Mouse (Mus musculus): ENCODE measurements around the gene Myo1a. TPM values are rescaled to one million over a fixed set of nuclear protein-coding genes. Genes with fewer than 3 reads are reported as not detected.
"Not testable (repeated sequence)": the region's sequence is repeated elsewhere in the genome, so short reads cannot be mapped to it uniquely, and the experiment has no call there.

Myo1a gene
- total RNA-seq, 2 experiments from 2014 or later, result 1.0 to 1.3 TPM

GRCm38 (mm10) chr10:127762926-127763325 is 58.0 kb downstream of the Myo1a start:
- not testable (repeated sequence) for DNase-seq

- DNase-seq, result no peak
Measured at GRCm38 (mm10) chr10:127763914-127764680, 59.1 kb downstream of the Myo1a start.

DNA sequence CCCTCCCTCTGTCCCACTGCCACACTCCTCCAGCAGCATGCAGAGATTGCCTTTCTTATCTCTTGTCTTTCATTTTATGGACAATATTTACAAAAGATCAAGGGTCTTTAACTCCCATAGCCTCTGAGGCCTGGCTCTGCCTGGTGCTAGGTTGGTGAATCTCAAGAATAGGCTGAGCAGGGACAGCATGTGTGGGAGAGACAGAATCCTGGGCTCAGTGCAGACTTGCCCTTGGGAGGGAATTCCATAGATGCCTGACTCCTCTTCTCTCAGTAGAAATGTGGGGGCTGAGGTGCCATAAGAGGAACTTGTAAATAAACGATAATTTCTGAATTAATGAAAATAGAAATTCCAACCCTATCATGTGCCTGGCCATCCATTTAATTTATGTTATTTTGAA is 61.6 kb downstream of the Myo1a start:
- DNase-seq, result no peak

Other genes with a start within 250 kb of the Myo1a start
- 1 to 10 TPM; 3.0 to 3.7 TPM for gene Stac3, start 203.5 kb upstream of the Myo1a start, total RNA-seq (2021)
- gene Ndufa4l2, start 190.2 kb upstream of the Myo1a start, total RNA-seq (2021), result 1 to 10 TPM; 3.5 to 4.8 TPM
- gene Shmt2, start 182.7 kb upstream of the Myo1a start, total RNA-seq (2021), result 10 to 100 TPM; 27.4 to 29.9 TPM
- gene Nxph4, start 170.6 kb upstream of the Myo1a start, total RNA-seq (2021), result 1 to 10 TPM; 1.3 to 1.7 TPM
- 100 to 1,000 TPM; 268 to 307 TPM for gene Lrp1, start 84.0 kb upstream of the Myo1a start, total RNA-seq (2021)
- 1 to 10 TPM; 5.1 to 6.2 TPM for gene Stat6, start 62.2 kb upstream of the Myo1a start, total RNA-seq (2021)
- 1 to 10 TPM; 5.1 to 6.7 TPM for gene Nemp1, start 38.3 kb upstream of the Myo1a start, total RNA-seq (2021)
- 10 to 100 TPM; 42.7 to 43.8 TPM for gene Nab2, start 36.6 kb upstream of the Myo1a start, total RNA-seq (2021)
- 1 to 10 TPM; 3.3 to 6.6 TPM for gene Tac2, start 19.3 kb downstream of the Myo1a start, total RNA-seq (2021)
- 10 to 100 TPM; 10.0 to 11.7 TPM for gene Zbtb39, start 34.4 kb downstream of the Myo1a start, total RNA-seq (2021)
- 1 to 10 TPM; 1.2 to 1.3 TPM for gene Gpr182, start 46.6 kb downstream of the Myo1a start, total RNA-seq (2021)
- under 1 TPM; 0.13 to 0.15 TPM for gene Rdh1, start 54.6 kb downstream of the Myo1a start, total RNA-seq (2021)
- gene Rdh16f1, start 54.6 kb downstream of the Myo1a start, total RNA-seq (2021), result not detected
- gene Rdh9, start 71.2 kb downstream of the Myo1a start, total RNA-seq (2021), result under 1 TPM; 0.30 to 0.53 TPM
- gene Rdh16, start 96.0 kb downstream of the Myo1a start, total RNA-seq (2021), result under 1 TPM; 0.13 to 0.22 TPM
- not detected for gene Rdh19, start 144.8 kb downstream of the Myo1a start, total RNA-seq (2021)
- gene Rdh16f2, start 161.3 kb downstream of the Myo1a start, total RNA-seq (2021), result not detected
- gene Rdh7, start 183.6 kb downstream of the Myo1a start, total RNA-seq (2021), result not detected
- not detected for gene Sdr9c7, start 193.3 kb downstream of the Myo1a start, total RNA-seq (2021)